Mouse (Mus musculus): ENCODE data around the gene Slc26a11.

- no peak for TF ChIP-seq CTCF (IDR thresholded peaks at IDR 0.05; ENCODE audit: low read depth)
- TF ChIP-seq EP300 (IDR thresholded peaks at IDR 0.05; ENCODE audit: low read depth): no peak
Observed at GRCm38 (mm10) chr11:119420426-119420825, 65.1 kb downstream of the Slc26a11 start.

All from liver, embryonic 14.5 days (tissue).